Mouse (Mus musculus) T-helper 1 cell (primary cell): Measurements from ENCODE around the gene Mical2.

ENCODE experiments used
- in situ Hi-C: fragments of 300-600 bp; cut with MboI, MseI; formaldehyde crosslinking; loops from one replicate; pipeline ENCODE4 v1.15.1; 2025; ENCODE audit warnings: high pct_unique_total_duplicates

Mical2 gene

GRCm38 (mm10) chr7:112310017-112310360 lies 84.3 kb downstream of the Mical2 start:
- in situ Hi-C loops: loop anchor here (10.0 kb wide), 2 partner anchors 65 to 125 kb away; no protein-coding TSS in a partner anchor

GRCm38 (mm10) chr7:112313211-112313610 lies 87.6 kb downstream of the Mical2 start:
- in situ Hi-C loops: loop anchor here (10.0 kb wide), 2 partner anchors 62 to 128 kb away; no protein-coding TSS in a partner anchor

GRCm38 (mm10) chr7:112313670-112314069 lies 88.0 kb downstream of the Mical2 start:
- in situ Hi-C loops: loop anchor here (10.0 kb wide), 2 partner anchors 61 to 129 kb away; no protein-coding TSS in a partner anchor

- in situ Hi-C loops: loop anchor here (10.0 kb wide), 2 partner anchors 59 to 131 kb away; no protein-coding TSS in a partner anchor
Measured at GRCm38 (mm10) chr7:112316239-112316638, 90.6 kb downstream of the Mical2 start.

GRCm38 (mm10) chr7:112317491-112317890 lies 91.8 kb downstream of the Mical2 start:
- in situ Hi-C loops: loop anchor here (10.0 kb wide), 2 partner anchors 57 to 133 kb away; no protein-coding TSS in a partner anchor

GRCm38 (mm10) chr7:112318306-112318705 lies 92.7 kb downstream of the Mical2 start:
- in situ Hi-C loops: loop anchor here (10.0 kb wide), 2 partner anchors 56 to 134 kb away; no protein-coding TSS in a partner anchor

- in situ Hi-C loops: loop anchor here (10.0 kb wide), 2 partner anchors 55 to 135 kb away; no protein-coding TSS in a partner anchor
Measured at GRCm38 (mm10) chr7:112319419-112319818, 93.8 kb downstream of the Mical2 start.

GRCm38 (mm10) chr7:112320052-112320730 lies 94.5 kb downstream of the Mical2 start:
- in situ Hi-C loops: no loop called here

- in situ Hi-C loops: no loop called here
Measured at GRCm38 (mm10) chr7:112321798-112322794, 96.4 kb downstream of the Mical2 start.

- in situ Hi-C loops: no loop called here
Measured at GRCm38 (mm10) chr7:112324577-112324976, 98.9 kb downstream of the Mical2 start.

- in situ Hi-C loops: no loop called here
Measured at GRCm38 (mm10) chr7:112326852-112327251, 101.2 kb downstream of the Mical2 start.

- in situ Hi-C loops: no loop called here
Measured at GRCm38 (mm10) chr7:112328969-112329368, 103.3 kb downstream of the Mical2 start.

GRCm38 (mm10) chr7:112329496-112329895 lies 103.8 kb downstream of the Mical2 start:
- in situ Hi-C loops: no loop called here

- in situ Hi-C loops: no loop called here
Measured at GRCm38 (mm10) chr7:112330935-112331334, 105.3 kb downstream of the Mical2 start.

- in situ Hi-C loops: no loop called here
Measured at GRCm38 (mm10) chr7:112331804-112332203, 106.1 kb downstream of the Mical2 start.

GRCm38 (mm10) chr7:112332426-112332825 lies 106.8 kb downstream of the Mical2 start:
- in situ Hi-C loops: no loop called here

GRCm38 (mm10) chr7:112333404-112333803 lies 107.7 kb downstream of the Mical2 start:
- in situ Hi-C loops: no loop called here

- in situ Hi-C loops: no loop called here
Measured at GRCm38 (mm10) chr7:112336213-112336631, 110.6 kb downstream of the Mical2 start.

GRCm38 (mm10) chr7:112336769-112337168 lies 111.1 kb downstream of the Mical2 start:
- in situ Hi-C loops: no loop called here

- in situ Hi-C loops: no loop called here
Measured at GRCm38 (mm10) chr7:112337736-112338135, 112.1 kb downstream of the Mical2 start.

- in situ Hi-C loops: no loop called here
Measured at GRCm38 (mm10) chr7:112341052-112341451, 115.4 kb downstream of the Mical2 start.

- in situ Hi-C loops: no loop called here
Measured at GRCm38 (mm10) chr7:112345687-112346086, 120.0 kb downstream of the Mical2 start.
